In genomic region chr17:25398520-25398838, GRCm38 (mm10) we compare ENCODE assay signal across 14 mouse cellular contexts. TPM values are rescaled to one million over a fixed set of nuclear protein-coding genes. Genes with fewer than 3 reads are reported as not detected.
DNase-seq lines count a peak whose midpoint lies in the region; ATAC-seq and TF ChIP-seq lines count a peak whose summit lies in the region.
"Had no signal": no experiment of that assay in that cellular context is flagged by ENCODE, and none has a peak within 500 bp of the region (broad histone marks: within the 10 kb centered on the region; RNA-seq: fewer than 3 reads in every experiment).

No protein-coding gene starts in this region.

- H3K4me3 ChIP-seq in kidney, postnatal 0 days (replicated peaks; ENCODE audit: low read depth, low read length) = no peak overlapping the region
- H3K4me3 ChIP-seq in forebrain, embryonic 13.5 days = no peak overlapping the region
- H3K4me3 ChIP-seq in hindbrain, embryonic 15.5 days = no peak overlapping the region
- H3K4me3 ChIP-seq in midbrain, embryonic 15.5 days = no peak overlapping the region
- H3K4me3 ChIP-seq: erythroblast, embryonic 14.5 days; lung, embryonic 15.5 days; megakaryocyte, embryonic 14.5 days; neural tube, embryonic 12.5 days had no signal

- 0 out of 2 replicates have a peak, but pooled peaks cover 2% of the 10 kb centered on the region for H3K4me1 ChIP-seq in kidney, postnatal 0 days (replicated peaks; ENCODE audit: insufficient read depth, low read length)
- H3K4me1 ChIP-seq in forebrain, embryonic 13.5 days = peaks cover 27% of the 10 kb centered on the region
- peaks cover 32% of the 10 kb centered on the region for H3K4me1 ChIP-seq in hindbrain, embryonic 15.5 days (replicated peaks)
- peaks cover 25% of the 10 kb centered on the region for H3K4me1 ChIP-seq in midbrain, embryonic 15.5 days
- H3K4me1 ChIP-seq: lung, embryonic 15.5 days; megakaryocyte, embryonic 14.5 days had no signal

- no peak for TF ChIP-seq CTCF in kidney, postnatal 0 days (IDR thresholded peaks at IDR 0.05; ENCODE audit: low read depth)

- WGBS in kidney, postnatal 0 days = 42% methylated on average over 13 of the region's 13 CpGs
- WGBS in forebrain, embryonic 13.5 days = 11% methylated on average over 13 of the region's 13 CpGs
- WGBS in hindbrain, embryonic 15.5 days = 45% methylated on average over 13 of the region's 13 CpGs
- 53% methylated on average over 13 of the region's 13 CpGs for WGBS in midbrain, embryonic 15.5 days

- no peaks in the 10 kb centered on the region for H3K27me3 ChIP-seq in kidney, postnatal 0 days (ENCODE audit: insufficient read depth, low read length)
- peaks cover 61% of the 10 kb centered on the region for H3K27me3 ChIP-seq in forebrain, embryonic 13.5 days
- H3K27me3 ChIP-seq in hindbrain, embryonic 15.5 days = 0 out of 2 replicates have a peak, but pooled peaks cover 5% of the 10 kb centered on the region
- peaks cover 9% of the 10 kb centered on the region; the same call in 1 of the 2 replicates for H3K27me3 ChIP-seq in midbrain, embryonic 15.5 days (replicated peaks)
- H3K27me3 ChIP-seq: lung, embryonic 15.5 days had no signal

- no peak for DNase-seq in kidney, postnatal 0 days (ENCODE audit: low spot score)
- no peak for DNase-seq in kidney, postnatal 10 days
- DNase-seq in cerebellum, postnatal 4 days (ENCODE audit: low spot score in 2 of 2) = no peak
- DNase-seq in urinary bladder, adult 18-20 months (ENCODE audit: low spot score in 2 of 2) = no peak

- no peak overlapping the region for H3K4me2 ChIP-seq in kidney, postnatal 0 days (ENCODE audit: low read length)
- H3K4me2 ChIP-seq in forebrain, embryonic 13.5 days = 0 out of 2 replicates have a peak overlapping the region, but pooled peaks have one; percentile 12
- H3K4me2 ChIP-seq in hindbrain, embryonic 15.5 days = no peak overlapping the region
- no peak overlapping the region for H3K4me2 ChIP-seq in midbrain, embryonic 15.5 days
- H3K4me2 ChIP-seq: liver, embryonic 11.5 days; lung, embryonic 15.5 days; neural tube, embryonic 12.5 days had no signal

- no peaks in the 10 kb centered on the region for H3K9me3 ChIP-seq in kidney, postnatal 0 days (replicated peaks; ENCODE audit: low read length)
- H3K9me3 ChIP-seq in forebrain, embryonic 13.5 days (replicated peaks) = no peaks in the 10 kb centered on the region
- no peaks in the 10 kb centered on the region for H3K9me3 ChIP-seq in hindbrain, embryonic 15.5 days
- no peaks in the 10 kb centered on the region for H3K9me3 ChIP-seq in midbrain, embryonic 15.5 days
- H3K9me3 ChIP-seq: lung, embryonic 15.5 days; megakaryocyte, embryonic 14.5 days; neural tube, embryonic 12.5 days had no signal

- no peak overlapping the region for H3K9ac ChIP-seq in kidney, postnatal 0 days (ENCODE audit: low read depth, low read length)
- H3K9ac ChIP-seq in forebrain, embryonic 13.5 days = no peak overlapping the region
- no peak overlapping the region for H3K9ac ChIP-seq in hindbrain, embryonic 15.5 days
- H3K9ac ChIP-seq in midbrain, embryonic 15.5 days = no peak overlapping the region
- H3K9ac ChIP-seq: lung, embryonic 15.5 days; neural tube, embryonic 12.5 days had no signal

- ATAC-seq in kidney, postnatal 0 days (replicated peaks; ENCODE audit: low FRiP score, low read depth) = 0 out of 2 replicates have a peak, but pooled peaks have one; percentile 19
- peak; percentile 40; the same call in 1 of the 2 replicates for ATAC-seq in forebrain, embryonic 13.5 days
- ATAC-seq in hindbrain, embryonic 15.5 days (ENCODE audit: low FRiP score, low read depth) = peak; percentile 29; the same call in 1 of the 2 replicates
- peak; percentile 21; the same call in 1 of the 2 replicates for ATAC-seq in midbrain, embryonic 15.5 days (replicated peaks)
- ATAC-seq: CD4-positive, CD25-positive, alpha-beta regulatory T cell, adult 4 months had no signal

- no peak overlapping the region for H3K27ac ChIP-seq in kidney, postnatal 0 days
- no peak overlapping the region; the same call in 1 of the 2 replicates for H3K27ac ChIP-seq in forebrain, embryonic 13.5 days
- H3K27ac ChIP-seq in hindbrain, embryonic 15.5 days (replicated peaks) = peak overlapping the region; percentile 31; the same call in 1 of the 2 replicates
- no peak overlapping the region for H3K27ac ChIP-seq in midbrain, embryonic 15.5 days
- H3K27ac ChIP-seq: lung, embryonic 15.5 days; neural tube, embryonic 12.5 days had no signal

- H3K36me3 ChIP-seq in kidney, postnatal 0 days (ENCODE audit: insufficient read depth, low read length) = no peaks in the 10 kb centered on the region
- H3K36me3 ChIP-seq in forebrain, embryonic 13.5 days (ENCODE audit: poor library complexity, severe bottlenecking) = no peaks in the 10 kb centered on the region
- H3K36me3 ChIP-seq in hindbrain, embryonic 15.5 days = no peaks in the 10 kb centered on the region
- H3K36me3 ChIP-seq in midbrain, embryonic 15.5 days (replicated peaks) = no peaks in the 10 kb centered on the region
- H3K36me3 ChIP-seq: lung, embryonic 15.5 days had no signal

RNA-seq across cellular contexts. Expression of gene Tpsg1, which starts 29.4 kb away (rescaled TPM):
- 0.18 and 0.41 TPM in 2 replicates for polyA plus RNA-seq in kidney, postnatal 0 days (2015; fragmentation: Nextera tagmentation; extraction: Ambion mirVana)
- 0.66 and 1.0 TPM in 2 replicates for polyA plus RNA-seq in forebrain, embryonic 13.5 days (2015; fragmentation: Nextera tagmentation; extraction: Ambion mirVana)
- 0.64 and 0.79 TPM in 2 replicates for polyA plus RNA-seq in hindbrain, embryonic 15.5 days (2015; fragmentation: Nextera tagmentation; extraction: Ambion mirVana)
- polyA plus RNA-seq in midbrain, embryonic 15.5 days (2015; fragmentation: Nextera tagmentation; extraction: Ambion mirVana) = 0.79 and 0.93 TPM in 2 replicates
- polyA plus RNA-seq: CD4-positive, CD25-positive, alpha-beta regulatory T cell, adult 4 months; erythroblast, embryonic 14.5 days had no signal

RNA-seq across cellular contexts. Expression of gene Tpsb2, which starts 32.4 kb away (rescaled TPM):
- polyA plus RNA-seq in kidney, postnatal 0 days (2015; fragmentation: Nextera tagmentation; extraction: Ambion mirVana) = 1.5 and 4.2 TPM in 2 replicates
- polyA plus RNA-seq in forebrain, embryonic 13.5 days (2015; fragmentation: Nextera tagmentation; extraction: Ambion mirVana) = not detected in 2 replicates
- 0.14 and 0.23 TPM in 2 replicates for polyA plus RNA-seq in hindbrain, embryonic 15.5 days (2015; fragmentation: Nextera tagmentation; extraction: Ambion mirVana)
- 0.15 and 0.70 TPM in 2 replicates for polyA plus RNA-seq in midbrain, embryonic 15.5 days (2015; fragmentation: Nextera tagmentation; extraction: Ambion mirVana)
- polyA plus RNA-seq: CD4-positive, CD25-positive, alpha-beta regulatory T cell, adult 4 months; neural tube, embryonic 12.5 days had no signal

RNA-seq across cellular contexts. Expression of gene Cacna1h, which starts 35.1 kb away (rescaled TPM):
- 1.2 and 1.7 TPM in 2 replicates for polyA plus RNA-seq in kidney, postnatal 0 days (2015; fragmentation: Nextera tagmentation; extraction: Ambion mirVana)
- 7.9 and 9.1 TPM in 2 replicates for polyA plus RNA-seq in forebrain, embryonic 13.5 days (2015; fragmentation: Nextera tagmentation; extraction: Ambion mirVana)
- 10.0 and 10.6 TPM in 2 replicates for polyA plus RNA-seq in hindbrain, embryonic 15.5 days (2015; fragmentation: Nextera tagmentation; extraction: Ambion mirVana)
- 14.2 and 15.7 TPM in 2 replicates for polyA plus RNA-seq in midbrain, embryonic 15.5 days (2015; fragmentation: Nextera tagmentation; extraction: Ambion mirVana)
- polyA plus RNA-seq: CD4-positive, CD25-positive, alpha-beta regulatory T cell, adult 4 months had no signal

RNA-seq across cellular contexts. Expression of gene Tpsab1, which starts 53.1 kb away (rescaled TPM):
- 0.19 and 0.55 TPM in 2 replicates for polyA plus RNA-seq in kidney, postnatal 0 days (2015; fragmentation: Nextera tagmentation; extraction: Ambion mirVana)
- not detected in 2 replicates for polyA plus RNA-seq in forebrain, embryonic 13.5 days (2015; fragmentation: Nextera tagmentation; extraction: Ambion mirVana)
- not detected in 2 replicates for polyA plus RNA-seq in hindbrain, embryonic 15.5 days (2015; fragmentation: Nextera tagmentation; extraction: Ambion mirVana)
- not detected in 2 replicates for polyA plus RNA-seq in midbrain, embryonic 15.5 days (2015; fragmentation: Nextera tagmentation; extraction: Ambion mirVana)
- polyA plus RNA-seq: CD4-positive, CD25-positive, alpha-beta regulatory T cell, adult 4 months; erythroblast, embryonic 14.5 days; liver, embryonic 11.5 days; neural tube, embryonic 12.5 days had no signal

RNA-seq across cellular contexts. Expression of gene Tekt4, which starts 55.9 kb away (rescaled TPM):
- 0.14 TPM in 1 of 2 replicates, not detected in the other for polyA plus RNA-seq in kidney, postnatal 0 days (2015; fragmentation: Nextera tagmentation; extraction: Ambion mirVana)
- 0.57 and 0.82 TPM in 2 replicates for polyA plus RNA-seq in forebrain, embryonic 13.5 days (2015; fragmentation: Nextera tagmentation; extraction: Ambion mirVana)
- 1.1 and 1.3 TPM in 2 replicates for polyA plus RNA-seq in hindbrain, embryonic 15.5 days (2015; fragmentation: Nextera tagmentation; extraction: Ambion mirVana)
- 1.2 TPM in 2 replicates for polyA plus RNA-seq in midbrain, embryonic 15.5 days (2015; fragmentation: Nextera tagmentation; extraction: Ambion mirVana)
- polyA plus RNA-seq: CD4-positive, CD25-positive, alpha-beta regulatory T cell, adult 4 months; erythroblast, embryonic 14.5 days; kidney, embryonic 16.5 days; liver, embryonic 11.5 days had no signal
